Mouse (Mus musculus) heart, embryonic 14.5 days (tissue): ENCODE measurements around the gene Lrrc28. TPM values are rescaled to one million over a fixed set of nuclear protein-coding genes. Genes with fewer than 3 reads are reported as not detected.

Experiments
- ATAC-seq: fragments of 200-750 bp; cut with Nextera tagmentation; 2 replicates; pipeline ENCODE4 v1.8.0; 2017; ENCODE audit warnings: low read depth, moderate TSS enrichment; ENCODE audit not compliant: insufficient number of reproducible peaks, insufficient read depth, low FRiP score
- H3K27ac ChIP-seq, 2 experiments: fragments of 200-500 bp in 1 of 2; fragments of 300-500 bp in 1 of 2; sonication (generic) in 1 of 2; replicated peaks in 1 of 2; 2 replicates each; pipeline ENCODE4 v1.5.1; 2012 to 2014; ENCODE audit warnings: low read depth in 2 of 2, low read length in 2 of 2, control low read depth in 1 of 2, mild to moderate bottlenecking in 1 of 2, mixed read lengths in 1 of 2; ENCODE audit not compliant: control insufficient read depth in 1 of 2, insufficient read depth in 1 of 2
- H3K27me3 ChIP-seq: fragments of 300-500 bp; sonication (generic); 2 replicates; pipeline ENCODE4 v1.6.1; 2014; ENCODE audit warnings: mild to moderate bottlenecking, low read length, control low read depth; ENCODE audit not compliant: control insufficient read depth, insufficient read depth
- H3K36me3 ChIP-seq: fragments of 300-500 bp; sonication (generic); 2 replicates; pipeline ENCODE4 v1.6.1; 2014; ENCODE audit warnings: mild to moderate bottlenecking, control low read depth, low read length, mixed read lengths; ENCODE audit not compliant: control insufficient read depth, insufficient read depth
- H3K4me1 ChIP-seq, 2 experiments: fragments of 200-500 bp in 1 of 2; fragments of 300-500 bp in 1 of 2; sonication (generic) in 1 of 2; 2 replicates each; pipeline ENCODE4 v1.6.1; 2012 to 2014; ENCODE audit warnings: low read length in 2 of 2, control low read depth in 1 of 2, mixed read lengths in 1 of 2; ENCODE audit not compliant: control insufficient read depth in 2 of 2, insufficient read depth in 2 of 2
- H3K4me2 ChIP-seq: fragments of 300-500 bp; sonication (generic); 2 replicates; pipeline ENCODE4 v1.6.1; 2014; ENCODE audit warnings: mild to moderate bottlenecking, low read length
- H3K4me3 ChIP-seq, 2 experiments: fragments of 200-500 bp in 1 of 2; fragments of 300-500 bp in 1 of 2; sonication (generic) in 1 of 2; 2 replicates each; pipeline ENCODE4 v1.5.1; 2012 to 2014; ENCODE audit warnings: low read length in 2 of 2, mild to moderate bottlenecking in 2 of 2, control low read depth in 1 of 2, low read depth in 1 of 2, moderate library complexity in 1 of 2; ENCODE audit not compliant: control insufficient read depth in 1 of 2, insufficient read depth in 1 of 2
- H3K9ac ChIP-seq: fragments of 300-500 bp; sonication (generic); 2 replicates; pipeline ENCODE4 v1.6.1; 2014; ENCODE audit warnings: mild to moderate bottlenecking, low read length
- H3K9me3 ChIP-seq: fragments of 300-500 bp; sonication (generic); 2 replicates; pipeline ENCODE4 v1.6.1; 2016; ENCODE audit warnings: low read length, control low read depth; ENCODE audit not compliant: control insufficient read depth
- WGBS: fragments of 180-500 bp; shearing (Covaris S2); extraction: QIAGEN DNeasy Blood & Tissue Kit; methylation state at CpG from one replicate; pipeline ENCODE4 v1.1.7; 2014; 5-methylcytosine and 5-hydroxymethylcytosine counted together
- polyA plus RNA-seq: library from polyadenylated mRNA; unstranded; fragments of >200 nt; fragmentation: Nextera tagmentation; extraction: Ambion mirVana; gene quantifications from 2 replicates; pipeline ENCODE4 v1.2.1, GENCODE M21; 2014

Lrrc28 gene
- polyA plus RNA-seq, 1 experiment from 2014 or later: 13.3 TPM

DNA sequence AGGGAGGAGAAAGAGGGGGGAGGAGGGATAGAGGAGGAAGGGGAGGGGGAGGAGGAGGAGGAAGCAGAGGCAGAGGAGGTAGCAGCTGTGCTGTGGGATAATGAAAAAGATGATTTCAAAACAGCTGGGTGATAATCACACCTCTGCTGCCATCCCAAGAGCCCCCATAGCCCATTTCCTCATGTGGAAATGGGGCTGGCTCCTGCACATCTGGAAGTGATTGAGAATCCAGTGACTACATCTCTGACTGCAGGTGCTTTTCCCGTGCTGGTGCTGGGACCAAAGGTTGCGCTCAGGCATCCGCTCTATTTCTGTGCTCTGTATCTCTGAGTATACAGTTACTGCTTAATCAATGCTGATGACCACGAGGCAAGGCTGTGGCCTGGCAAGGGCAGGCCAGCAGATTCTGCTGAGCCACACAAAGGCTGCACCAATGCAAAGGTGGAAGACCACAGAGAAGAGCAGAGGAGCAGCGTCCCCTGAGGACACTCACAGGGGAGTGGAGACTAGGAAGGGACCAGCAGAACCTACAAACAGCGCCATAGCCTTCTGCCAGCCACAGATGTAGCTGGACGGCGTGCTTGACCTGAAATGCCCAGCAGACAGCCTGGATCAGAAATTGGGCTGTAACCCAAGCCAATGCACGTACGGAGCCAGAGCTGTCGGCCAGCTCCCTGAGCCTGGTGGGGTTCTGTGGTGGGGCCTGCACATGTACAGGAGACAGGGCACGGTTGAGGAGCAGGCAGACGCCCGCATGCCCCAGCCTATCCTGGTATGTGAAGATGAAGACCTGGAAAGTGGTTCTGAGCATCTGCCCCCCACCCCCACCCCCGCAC lies 157.9 kb downstream of the Lrrc28 start:
- H3K27me3 ChIP-seq: no peaks in the 10 kb centered on the region
- H3K4me2 ChIP-seq: no peak overlapping the region
- ATAC-seq: no peak
- no peak overlapping the region for H3K9ac ChIP-seq
- no peak overlapping the region for H3K4me3 ChIP-seq
- peaks cover 9 to 10% of the 10 kb centered on the region in 2 experiments for H3K4me1 ChIP-seq
- WGBS: 82% methylated on average over 15 of the region's 15 CpGs
- no peaks in the 10 kb centered on the region for H3K9me3 ChIP-seq
- H3K36me3 ChIP-seq: no peaks in the 10 kb centered on the region
- no peak overlapping the region for H3K27ac ChIP-seq

DNA sequence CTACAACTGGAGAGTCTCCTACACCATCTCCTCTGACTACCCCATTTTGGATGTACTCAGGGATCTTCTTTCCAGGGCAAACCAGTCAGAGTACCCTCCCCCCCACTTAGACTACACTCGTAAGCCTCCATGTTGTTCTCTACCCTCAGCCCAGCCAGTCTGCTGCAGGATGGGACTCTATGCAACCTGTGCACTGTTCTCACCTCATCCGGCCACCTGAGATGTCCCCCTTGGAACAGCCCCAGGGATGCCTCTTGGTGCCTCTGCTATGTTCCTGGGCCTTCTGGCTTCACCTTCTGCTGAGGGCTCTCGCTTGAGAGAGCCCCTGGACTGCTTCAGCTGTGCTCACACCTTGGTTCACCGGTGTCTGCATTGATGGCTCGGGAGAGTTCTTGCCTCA lies 158.7 kb downstream of the Lrrc28 start:
- H3K36me3 ChIP-seq: no peaks in the 10 kb centered on the region
- H3K9ac ChIP-seq: no peak overlapping the region
- no peak for ATAC-seq
- no peak overlapping the region for H3K27ac ChIP-seq
- WGBS: 83% methylated on average over 5 of the region's 5 CpGs
- H3K4me1 ChIP-seq: peaks cover 11 to 12% of the 10 kb centered on the region in 2 experiments
- no peak overlapping the region for H3K4me3 ChIP-seq
- H3K27me3 ChIP-seq: no peaks in the 10 kb centered on the region
- no peaks in the 10 kb centered on the region for H3K9me3 ChIP-seq
- no peak overlapping the region for H3K4me2 ChIP-seq

DNA sequence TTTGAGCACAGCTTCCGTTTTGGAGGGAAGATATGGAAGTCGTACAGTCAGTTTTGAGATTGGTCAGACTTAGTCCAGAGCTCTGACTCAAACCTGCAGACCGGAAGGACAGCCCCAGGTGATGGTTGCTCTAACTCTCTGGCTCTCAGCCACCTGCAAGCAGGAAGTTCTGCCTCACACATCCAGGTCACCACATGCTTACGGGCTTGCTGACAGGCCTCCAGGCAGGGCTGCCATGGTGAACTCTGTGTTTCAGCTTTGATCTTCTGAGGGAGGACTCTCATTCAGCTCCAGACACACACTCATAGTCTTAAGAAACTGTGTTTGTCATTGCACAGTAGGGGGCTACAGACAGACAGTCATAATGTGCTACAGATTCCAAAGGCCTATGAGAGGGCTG lies 161.4 kb downstream of the Lrrc28 start:
- Histone ChIP-seq H3K4me1 (peaks cover 25 to 31% of the 10 kb centered on the region in 2 experiments), H3K4me3 (no peak overlapping the region), H3K36me3 (no peaks in the 10 kb centered on the region), H3K27ac (no peak overlapping the region), H3K9me3 (no peaks in the 10 kb centered on the region), H3K27me3 (no peaks in the 10 kb centered on the region), H3K9ac (no peak overlapping the region), H3K4me2 (no peak overlapping the region)
- 90% methylated on average over 4 of the region's 4 CpGs for WGBS
- no peak for ATAC-seq

DNA sequence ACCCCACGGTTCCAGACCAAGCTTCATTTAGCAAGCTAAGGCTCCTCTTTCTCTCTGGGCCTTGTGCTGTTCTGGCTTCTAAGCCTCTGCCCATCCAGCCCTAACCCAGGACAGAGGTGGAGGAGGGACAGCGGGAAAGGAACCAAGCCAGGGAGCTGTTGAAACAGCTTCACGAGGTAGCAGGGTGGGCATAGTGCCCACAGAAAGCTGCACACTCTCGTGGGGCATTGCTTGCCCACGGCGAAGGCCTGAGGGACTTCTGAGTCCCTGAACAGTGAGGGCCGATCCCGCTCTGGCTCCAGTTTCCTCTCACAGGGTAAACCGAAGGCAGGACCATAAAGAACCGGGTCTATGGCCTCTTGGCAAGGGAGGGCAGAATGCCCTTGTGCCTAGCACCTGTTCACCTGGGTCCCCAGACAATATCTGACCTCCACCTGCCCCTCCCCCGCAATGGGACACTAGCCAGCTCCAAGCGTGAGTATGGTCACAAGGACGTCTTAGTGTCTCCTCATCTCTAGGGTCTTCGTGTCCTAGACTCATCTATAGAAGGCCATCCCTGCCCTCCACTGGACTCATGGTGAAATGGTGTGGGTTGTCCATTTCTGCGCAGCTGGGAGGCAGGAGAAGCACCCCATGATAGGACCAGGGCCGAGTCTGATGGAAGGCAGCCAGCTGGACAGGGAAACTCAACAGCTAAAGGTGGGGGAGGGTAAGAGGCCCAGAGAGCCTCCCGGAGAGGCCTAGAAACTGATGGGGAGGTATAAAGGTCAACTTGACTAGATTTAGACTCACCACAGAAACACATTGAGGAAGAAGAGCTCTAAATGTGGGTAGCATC lies 165.3 kb downstream of the Lrrc28 start:
- H3K4me2 ChIP-seq: no peak overlapping the region
- H3K27ac ChIP-seq: no peak overlapping the region
- no peaks in the 10 kb centered on the region for H3K9me3 ChIP-seq
- WGBS: 67% methylated on average over 17 of the region's 17 CpGs
- peaks cover 28 to 35% of the 10 kb centered on the region in 2 experiments for H3K4me1 ChIP-seq
- H3K27me3 ChIP-seq: no peaks in the 10 kb centered on the region
- ATAC-seq: no peak
- no peaks in the 10 kb centered on the region for H3K36me3 ChIP-seq
- H3K4me3 ChIP-seq: no peak overlapping the region
- peak overlapping the region; percentile 25; the same call in 1 of the 2 replicates for H3K9ac ChIP-seq

DNA sequence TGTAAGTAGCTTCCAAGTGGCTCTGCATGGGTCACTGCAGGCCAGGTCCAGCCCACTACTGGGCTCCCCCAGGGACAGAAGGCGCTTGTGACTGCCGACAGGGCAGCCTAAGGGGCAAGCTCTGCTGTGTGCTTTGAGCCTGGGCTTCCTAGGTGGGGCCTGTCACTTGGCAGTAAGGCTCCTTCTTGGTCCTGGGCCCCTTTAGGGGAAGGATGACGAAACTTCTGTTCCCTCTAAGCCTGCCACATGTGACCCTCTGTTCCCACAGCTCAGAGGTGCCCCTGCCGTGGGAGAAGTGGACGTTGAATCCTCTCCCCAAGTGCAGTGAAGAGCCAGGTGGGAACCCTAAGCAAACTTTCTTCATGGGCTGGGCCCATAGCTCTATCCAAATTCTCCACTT lies 165.9 kb downstream of the Lrrc28 start:
- no peak overlapping the region for H3K4me3 ChIP-seq
- H3K9me3 ChIP-seq: no peaks in the 10 kb centered on the region
- no peak overlapping the region for H3K4me2 ChIP-seq
- no peaks in the 10 kb centered on the region for H3K36me3 ChIP-seq
- no peak for ATAC-seq
- peaks cover 28 to 39% of the 10 kb centered on the region in 2 experiments for H3K4me1 ChIP-seq
- WGBS: 72% methylated on average over 5 of the region's 5 CpGs
- no peaks in the 10 kb centered on the region for H3K27me3 ChIP-seq
- H3K9ac ChIP-seq: peak overlapping the region; percentile 25; the same call in 1 of the 2 replicates
- no peak overlapping the region for H3K27ac ChIP-seq

DNA sequence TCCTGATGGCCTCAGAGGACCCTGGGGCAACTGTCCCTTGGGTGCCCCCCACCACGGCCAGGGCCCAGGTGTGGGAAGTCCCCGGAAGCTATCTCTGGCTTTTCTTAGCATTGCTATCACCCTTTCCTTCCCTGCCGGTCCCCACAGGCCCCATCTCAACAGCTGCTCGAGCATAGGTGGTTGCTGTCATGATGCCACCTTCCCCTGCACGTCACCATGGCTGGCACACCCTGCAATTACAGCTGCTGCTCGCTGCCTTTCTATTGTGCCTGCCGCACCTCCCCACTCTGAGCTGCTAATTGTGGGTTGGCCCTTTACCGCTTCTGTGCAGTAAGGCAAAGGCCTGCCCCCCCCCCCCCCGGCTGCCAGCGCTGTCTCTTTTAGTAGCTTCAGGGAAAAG lies 167.1 kb downstream of the Lrrc28 start:
- no peaks in the 10 kb centered on the region for H3K9me3 ChIP-seq
- H3K9ac ChIP-seq: no peak overlapping the region
- no peak for ATAC-seq
- peaks cover 28 to 38% of the 10 kb centered on the region in 2 experiments for H3K4me1 ChIP-seq
- no peaks in the 10 kb centered on the region for H3K27me3 ChIP-seq
- no peak overlapping the region for H3K4me2 ChIP-seq
- no peak overlapping the region for H3K27ac ChIP-seq
- no peaks in the 10 kb centered on the region for H3K36me3 ChIP-seq
- no peak overlapping the region for H3K4me3 ChIP-seq
- WGBS: 53% methylated on average over 9 of the region's 10 CpGs

DNA sequence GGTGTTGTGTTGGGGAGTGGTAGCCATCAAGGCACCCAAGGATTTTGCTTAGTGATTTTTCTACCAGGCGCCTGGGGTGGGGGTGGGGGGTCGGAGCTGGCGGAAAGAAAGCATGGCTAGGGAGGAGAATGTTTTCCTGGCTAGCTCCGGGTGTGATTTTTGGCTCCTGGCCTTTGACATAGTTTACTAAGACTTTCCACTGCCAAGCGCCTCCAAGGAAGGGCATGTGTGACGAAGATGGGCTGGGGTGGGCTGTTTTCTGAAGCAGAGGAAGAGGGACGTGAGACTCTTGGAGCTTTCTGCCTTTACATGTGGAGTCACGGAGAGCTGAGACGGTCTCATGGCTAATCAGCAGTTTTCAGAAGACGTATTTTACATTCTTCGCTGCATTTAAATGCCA lies 173.8 kb downstream of the Lrrc28 start:
- Histone ChIP-seq H3K4me1 (peaks cover 9 to 21% of the 10 kb centered on the region in 2 experiments), H3K4me2 (peak overlapping the region; percentile 1; the same call in 1 of the 2 replicates), H3K27ac (peak overlapping the region; percentile 58 to 70), H3K9me3 (no peaks in the 10 kb centered on the region), H3K36me3 (no peaks in the 10 kb centered on the region), H3K9ac (no peak overlapping the region), H3K4me3 (no peak overlapping the region), H3K27me3 (no peaks in the 10 kb centered on the region)
- WGBS: 40% methylated on average over 11 of the region's 11 CpGs
- ATAC-seq: peak; percentile 56; the same call in 1 of the 2 replicates
